Mouse (Mus musculus) ES-Bruce4 (cell line): ENCODE measurements at regions not wholly inside any gene's neighbourhood (a gene's known extent, or its start where the extent isn't known, plus 50 kb on each side); places are given as distances from the start of the nearest gene placed in this dataset.

Experiments
- H3K27ac ChIP-seq: 2 replicates; pipeline ENCODE4 v1.5.1; 2012; ENCODE audit warnings: low read length, inconsistent platforms; ENCODE audit not compliant: insufficient read depth
- H3K27me3 ChIP-seq: 2 replicates; pipeline ENCODE4 v1.6.1; 2012; ENCODE audit warnings: mild to moderate bottlenecking, low read length, inconsistent platforms; ENCODE audit not compliant: control insufficient read depth, poor library complexity, insufficient read depth, severe bottlenecking
- H3K36me3 ChIP-seq: 2 replicates; pipeline ENCODE4 v1.6.1; 2012; ENCODE audit warnings: inconsistent platforms, mild to moderate bottlenecking, low read length, moderate library complexity; ENCODE audit not compliant: control insufficient read depth, poor library complexity, insufficient read depth, severe bottlenecking
- H3K4me1 ChIP-seq: one replicate; pipeline ENCODE4 v1.8.1; 2011; ENCODE audit warnings: low read length; ENCODE audit not compliant: control insufficient read depth, insufficient read depth
- H3K4me3 ChIP-seq: 2 replicates; pipeline ENCODE4 v1.5.1; 2011; ENCODE audit warnings: low read depth, mild to moderate bottlenecking, low read length
- H3K9ac ChIP-seq: 2 replicates; pipeline ENCODE4 v1.6.1; 2012; ENCODE audit warnings: low read depth, mild to moderate bottlenecking, inconsistent platforms; ENCODE audit not compliant: poor library complexity, severe bottlenecking
- H3K9me3 ChIP-seq: replicated peaks from 2 replicates; pipeline ENCODE4 v1.6.1; 2012; ENCODE audit warnings: mild to moderate bottlenecking, low read length, inconsistent platforms; ENCODE audit not compliant: control insufficient read depth, poor library complexity, insufficient read depth, severe bottlenecking
- CTCF ChIP-seq: IDR thresholded peaks from one replicate; pipeline ENCODE4 v1.8.1; 2011; ENCODE audit warnings: low read depth, low read length
- EP300 ChIP-seq: IDR thresholded peaks from 2 replicates; pipeline ENCODE4 v1.6.1; 2011; ENCODE audit warnings: low read depth, low read length; ENCODE audit not compliant: insufficient read depth
- POLR2A ChIP-seq: IDR thresholded peaks from one replicate; pipeline ENCODE4 v1.8.1; 2011; ENCODE audit warnings: low read length; ENCODE audit not compliant: insufficient read depth

DNA sequence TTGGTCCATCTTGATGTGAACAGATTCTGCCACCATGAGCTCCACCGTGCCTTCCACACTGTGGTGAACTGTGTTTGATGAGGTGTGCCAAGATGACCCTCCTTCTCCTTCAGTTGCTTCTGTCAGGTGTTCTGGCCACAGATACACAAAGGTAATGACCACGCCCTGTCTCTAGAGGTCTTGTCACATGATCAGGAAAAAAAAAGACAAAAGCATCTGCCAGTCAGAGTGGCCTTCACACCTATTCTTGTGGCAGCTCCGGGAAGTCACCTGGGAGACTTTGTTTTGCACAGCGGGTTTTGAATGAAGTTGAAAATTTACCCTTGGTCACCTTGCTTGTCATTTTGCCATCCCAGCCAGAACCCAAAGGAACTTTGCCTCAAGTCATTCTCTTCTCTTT is 242.5 kb upstream of the 4931429L15Rik start:
- H3K9ac ChIP-seq = no peak overlapping the region
- no peak overlapping the region for H3K4me3 ChIP-seq
- H3K4me1 ChIP-seq = no peaks in the 10 kb centered on the region
- no peaks in the 10 kb centered on the region for H3K36me3 ChIP-seq
- no peaks in the 10 kb centered on the region for H3K27me3 ChIP-seq
- H3K9me3 ChIP-seq = peaks cover 4% of the 10 kb centered on the region; the same call in 1 of the 2 replicates
- no peak overlapping the region for H3K27ac ChIP-seq
- TF ChIP-seq CTCF (no peak), EP300 (no peak), POLR2A (no peak)

DNA sequence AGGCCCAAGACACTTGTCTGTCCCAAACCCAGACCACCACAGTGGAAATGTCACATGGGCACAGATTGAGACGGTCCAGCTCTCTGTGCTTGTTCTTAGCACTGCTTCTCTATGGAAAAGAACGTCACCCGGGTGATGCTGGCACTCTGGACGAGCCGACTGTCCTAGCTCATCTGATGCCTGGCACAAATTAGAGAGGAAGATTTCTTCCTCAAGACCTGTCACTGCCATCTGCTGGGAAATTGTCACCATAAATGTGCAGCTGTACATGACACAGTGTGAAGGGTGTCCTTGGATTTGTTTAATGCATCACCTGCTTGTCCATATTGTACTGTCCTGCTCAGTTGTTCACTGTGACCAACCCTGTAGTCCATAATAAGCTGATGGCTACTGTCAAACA is 238.7 kb upstream of the 4931429L15Rik start:
- no peak overlapping the region for H3K9ac ChIP-seq

DNA sequence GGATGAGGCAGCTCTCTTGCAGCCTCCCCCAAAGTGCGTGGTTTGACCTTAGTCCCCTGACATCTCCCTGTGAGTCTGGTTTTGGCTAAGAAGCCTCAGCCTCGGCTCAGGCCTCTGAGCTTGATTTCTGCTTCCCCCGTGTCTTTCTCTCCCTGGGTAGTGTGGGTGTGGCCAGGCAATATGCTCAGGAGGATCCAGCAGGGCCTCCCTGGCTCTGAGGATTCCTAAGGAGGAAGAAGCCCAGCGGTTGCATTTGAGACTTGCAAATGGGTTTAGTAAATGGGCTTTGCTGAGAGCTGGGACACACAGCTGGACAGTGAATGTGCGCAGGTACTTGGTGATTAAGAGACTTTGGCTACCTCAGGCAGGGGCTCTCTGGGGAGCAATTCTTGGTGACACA is 238.0 kb upstream of the 4931429L15Rik start:
- no peak for TF ChIP-seq POLR2A
- TF ChIP-seq EP300 = no peak
- no peak for TF ChIP-seq CTCF
- Histone ChIP-seq H3K4me1 (no peaks in the 10 kb centered on the region), H3K9me3 (no peaks in the 10 kb centered on the region), H3K27me3 (no peaks in the 10 kb centered on the region), H3K36me3 (no peaks in the 10 kb centered on the region), H3K4me3 (no peak overlapping the region), H3K27ac (no peak overlapping the region), H3K9ac (no peak overlapping the region)

More for the DNA sequence above, 238.7 kb upstream of the 4931429L15Rik start:
- Histone ChIP-seq H3K27ac (no peak overlapping the region), H3K4me1 (no peaks in the 10 kb centered on the region), H3K9me3 (no peaks in the 10 kb centered on the region), H3K4me3 (no peak overlapping the region), H3K36me3 (no peaks in the 10 kb centered on the region), H3K27me3 (no peaks in the 10 kb centered on the region)
- TF ChIP-seq EP300 = no peak
- TF ChIP-seq POLR2A = no peak
- no peak for TF ChIP-seq CTCF

DNA sequence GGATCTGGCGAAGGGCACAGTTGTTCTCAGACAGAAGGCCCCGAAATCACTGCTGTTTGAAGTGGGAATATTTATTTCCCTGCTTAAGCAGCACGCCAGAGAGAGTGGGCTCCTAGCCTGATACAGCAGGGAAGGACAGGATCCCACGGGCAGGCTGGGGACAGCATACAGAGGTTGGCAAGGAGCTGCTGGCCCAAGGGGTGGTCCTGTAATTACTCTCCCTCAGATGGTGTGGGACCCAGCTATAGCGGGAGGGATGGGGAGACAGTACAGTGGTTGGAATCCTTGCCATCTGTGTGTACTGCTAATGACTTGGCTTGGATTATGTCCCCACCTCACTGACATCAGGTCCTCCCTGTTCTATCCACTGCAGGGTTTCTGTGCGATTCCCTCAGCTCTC is 235.4 kb upstream of the 4931429L15Rik start:
- TF ChIP-seq EP300 = no peak
- no peak for TF ChIP-seq CTCF
- TF ChIP-seq POLR2A = no peak
- Histone ChIP-seq H3K4me3 (no peak overlapping the region), H3K4me1 (no peaks in the 10 kb centered on the region), H3K9ac (no peak overlapping the region), H3K9me3 (no peaks in the 10 kb centered on the region), H3K27me3 (no peaks in the 10 kb centered on the region), H3K36me3 (no peaks in the 10 kb centered on the region), H3K27ac (no peak overlapping the region)

DNA sequence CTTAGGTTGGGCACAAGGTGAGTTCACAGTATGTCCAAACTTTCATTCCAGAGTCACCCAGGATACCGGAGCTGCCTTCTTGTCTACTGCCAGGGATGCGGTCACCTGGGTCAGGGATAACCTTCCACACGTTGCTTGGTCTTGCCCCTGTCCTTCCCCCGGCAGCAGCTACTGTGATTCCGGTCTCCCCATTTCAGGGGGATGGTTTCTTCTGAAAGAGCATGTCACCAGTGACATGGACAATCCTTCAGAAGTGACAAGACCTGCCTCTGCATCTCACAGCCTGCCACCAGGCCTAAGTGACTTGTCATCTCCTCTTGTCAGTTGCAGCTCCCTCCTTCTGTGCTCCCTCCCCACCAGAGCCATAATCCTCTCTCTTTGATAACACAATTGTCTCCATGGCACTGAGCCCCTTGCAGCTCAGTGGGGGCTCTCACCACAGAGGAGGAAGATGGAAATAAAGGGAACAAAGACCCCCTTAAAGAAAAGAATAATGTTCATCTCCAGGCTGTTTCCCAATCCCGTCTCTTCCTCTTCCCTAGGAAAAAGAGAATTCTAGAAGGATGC is 234.9 kb upstream of the 4931429L15Rik start:
- H3K36me3 ChIP-seq = no peaks in the 10 kb centered on the region
- H3K9ac ChIP-seq = no peak overlapping the region
- H3K9me3 ChIP-seq = no peaks in the 10 kb centered on the region
- TF ChIP-seq POLR2A (no peak), EP300 (no peak), CTCF (no peak)
- H3K27me3 ChIP-seq = no peaks in the 10 kb centered on the region
- H3K4me3 ChIP-seq = no peak overlapping the region
- no peaks in the 10 kb centered on the region for H3K4me1 ChIP-seq
- no peak overlapping the region for H3K27ac ChIP-seq

DNA sequence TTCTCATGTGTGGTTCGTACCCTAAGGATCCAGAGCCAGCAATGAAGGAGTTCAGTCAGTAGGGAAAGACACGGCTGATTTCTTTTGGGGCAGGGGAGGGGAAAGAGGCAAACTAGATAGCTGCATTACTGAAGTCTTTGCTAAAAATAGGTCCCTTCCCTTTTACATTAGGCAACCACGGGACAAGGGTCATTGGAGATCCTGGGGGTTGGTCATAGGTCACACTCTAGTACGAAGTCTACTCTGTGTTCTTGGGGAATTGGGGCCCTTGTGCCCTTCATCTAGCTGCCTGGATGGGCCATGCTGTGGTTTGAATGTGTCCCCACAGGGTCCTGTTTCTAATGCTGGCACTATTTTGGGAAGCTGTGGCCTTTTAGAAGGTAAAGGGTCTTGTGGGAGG is 229.6 kb upstream of the 4931429L15Rik start:
- Histone ChIP-seq H3K36me3 (no peaks in the 10 kb centered on the region), H3K27ac (no peak overlapping the region), H3K9ac (no peak overlapping the region), H3K4me1 (no peaks in the 10 kb centered on the region), H3K9me3 (no peaks in the 10 kb centered on the region), H3K27me3 (no peaks in the 10 kb centered on the region), H3K4me3 (no peak overlapping the region)
- TF ChIP-seq POLR2A = no peak
